Mouse (Mus musculus) adrenal gland, postnatal 14 days (tissue): ENCODE data around the gene Slc25a18. TPM values are rescaled to one million over a fixed set of nuclear protein-coding genes. Genes with fewer than 3 reads are reported as not detected.

Experiments
- DNase-seq: peaks from one replicate; pipeline ENCODE4 v3.0.0; 2021; ENCODE audit warnings: mixed read lengths
- microRNA-seq, 2 experiments: library from miRNA; unstranded; fragments of <30 nt; microRNA quantifications; one replicate each; pipeline ENCODE4 v1.2.0; 2021
- total RNA-seq: library from RNA; stranded (reverse); gene quantifications from 2 replicates; pipeline ENCODE4 v1.2.3, GENCODE M21; 2021

The Slc25a18 gene
- total RNA-seq, 1 experiment from 2014 or later, result 0.22 TPM

GRCm38 (mm10) chr6:120841754-120842153 lies 68.4 kb downstream of the Slc25a18 start:
- no peak for DNase-seq

Small RNAs within 50 kb of the gene (microRNA-seq; reads per million reads assigned to microRNA genes)
- 0 reads per million in 2 experiments for gene Gm25193

Other genes with a start within 250 kb of the Slc25a18 start
- gene Hdhd5, start 242.3 kb upstream of the Slc25a18 start, total RNA-seq, result 25.6 and 29.9 TPM in 2 replicates
- 16.3 and 20.4 TPM in 2 replicates for gene Cecr2, start 107.2 kb upstream of the Slc25a18 start, total RNA-seq
- gene Atp6v1e1, start 49.2 kb downstream of the Slc25a18 start, total RNA-seq, result 267 and 275 TPM in 2 replicates
- gene Bcl2l13, start 62.6 kb downstream of the Slc25a18 start, total RNA-seq, result 77.2 and 88.2 TPM in 2 replicates
- 4.7 and 7.5 TPM in 2 replicates for gene Bid, start 143.3 kb downstream of the Slc25a18 start, total RNA-seq